Mouse (Mus musculus) left cerebral cortex, postnatal 4 days (tissue): ENCODE measurements at regions not wholly inside any gene's neighbourhood (a gene's known extent, or its start where the extent isn't known, plus 50 kb on each side); places are given as distances from the start of the nearest gene placed in this dataset.
A peak's percentile ranks its signal among the peaks of the same experiment; 100 is the strongest.

Experiments
- DNase-seq: peaks from one replicate; pipeline ENCODE4 v3.0.0-alpha.2; 2022
- intact Hi-C: fragments of 180-260 bp; cut with DNase I; formaldehyde crosslinking; loops from one replicate; pipeline ENCODE4 v1.15.1; 2025

DNA sequence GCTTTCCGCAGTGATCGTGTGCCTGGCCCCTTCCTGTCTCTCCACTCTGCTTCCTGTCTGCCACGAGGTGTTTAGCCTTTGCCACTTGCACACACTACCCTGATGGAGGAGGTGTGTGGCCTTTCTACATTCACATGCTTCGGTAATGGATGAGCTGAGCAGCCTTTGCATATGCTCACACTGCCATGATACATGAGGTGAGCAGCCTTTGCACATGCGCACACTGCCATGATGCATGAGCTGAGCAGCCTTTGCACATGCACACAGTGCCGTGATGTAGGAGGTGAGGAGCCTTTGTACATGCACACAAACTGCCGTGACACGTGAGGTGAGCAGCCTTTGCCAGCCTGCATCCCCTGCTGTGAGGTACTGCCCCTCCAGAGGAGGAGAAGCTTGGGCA, 58.3 kb downstream of the Erv3 start:
- intact Hi-C loops, result no loop called here
- no peak for DNase-seq

DNA sequence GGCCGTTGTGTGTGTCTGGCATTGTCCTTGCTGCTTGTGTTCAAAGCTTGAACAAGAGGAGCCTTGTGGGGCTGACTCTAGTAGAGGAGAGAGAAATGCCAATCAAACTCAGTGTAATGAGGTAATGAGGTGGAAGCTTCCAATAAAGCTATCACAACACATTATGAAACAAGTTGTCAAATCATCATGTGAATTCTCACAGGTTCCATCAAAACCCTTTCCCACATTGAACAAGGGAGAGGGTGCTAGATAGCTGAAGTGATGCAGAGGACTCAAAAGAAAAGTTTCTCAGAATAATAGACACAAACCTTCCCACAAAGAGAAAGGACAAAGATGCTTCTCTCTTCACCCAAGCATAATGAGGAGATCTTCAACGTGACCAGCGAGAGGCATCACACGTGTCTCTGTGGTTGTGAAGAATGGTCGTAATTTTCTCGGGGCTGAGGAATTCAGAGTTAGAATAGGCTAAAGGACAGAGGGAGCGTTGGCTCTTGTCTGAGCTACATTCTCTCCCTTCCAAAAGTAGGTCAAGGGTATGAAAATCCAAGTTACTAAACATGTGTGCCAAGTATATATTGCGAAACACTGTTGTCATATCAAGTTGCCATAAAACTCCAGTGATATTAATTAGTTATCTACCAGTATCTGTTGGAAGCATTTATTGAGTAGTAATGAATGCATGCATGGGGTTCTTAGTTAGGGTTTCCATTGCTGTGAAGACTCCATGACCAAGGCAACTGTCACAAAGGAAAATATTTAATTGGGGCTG, 59.2 kb downstream of the Erv3 start:
- no peak for DNase-seq
- intact Hi-C loops, result no loop called here

DNA sequence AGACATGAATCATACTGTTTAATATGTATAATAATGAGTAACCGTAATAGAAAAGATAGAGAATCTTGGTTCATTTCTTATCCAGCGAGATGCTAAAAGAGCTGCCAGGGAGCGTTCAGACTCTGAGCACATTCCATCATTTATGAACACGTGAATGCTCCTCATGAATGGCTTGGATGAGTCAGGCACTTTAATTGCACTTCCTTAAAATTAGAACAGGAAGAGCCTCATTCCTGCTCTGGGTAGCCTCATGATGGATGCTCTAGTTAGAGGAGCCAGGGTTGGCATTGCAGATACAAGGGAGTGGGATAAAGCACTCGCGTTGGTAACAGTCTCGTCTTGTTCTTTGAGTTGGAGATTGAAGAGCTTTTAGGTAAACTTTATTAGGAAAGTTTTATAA, 60.1 kb downstream of the Erv3 start:
- intact Hi-C loops, result no loop called here
- DNase-seq, result no peak

GRCm38 (mm10) chr2:131797001-131797693, 62.4 kb downstream of the Erv3 start:
- intact Hi-C loops, result no loop called here
- no peak for DNase-seq

DNA sequence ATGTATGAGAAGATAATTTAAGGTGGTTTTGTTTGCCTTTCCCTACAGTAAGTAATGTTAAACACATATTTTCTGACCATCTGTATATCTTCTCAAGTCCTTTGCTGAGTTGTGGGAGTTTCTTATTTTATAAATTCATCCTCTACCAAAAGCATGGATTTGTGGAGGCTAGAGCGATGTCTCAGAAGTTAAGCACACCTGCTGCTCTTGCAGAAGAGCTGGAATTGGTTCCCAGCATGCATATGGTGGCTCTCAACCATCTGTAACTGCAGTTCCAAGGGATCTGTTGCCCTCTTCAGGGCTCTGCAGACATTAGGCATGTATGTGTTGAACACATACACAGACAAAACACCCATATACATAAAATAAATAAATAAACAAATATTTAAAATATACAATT, 84.2 kb downstream of the Erv3 start:
- intact Hi-C loops, result no loop called here
- no peak for DNase-seq

- intact Hi-C loops, result no loop called here
- DNase-seq, result no peak
These were observed 85.9 kb downstream of the Erv3 start for GRCm38 (mm10) chr2:131773691-131774090.

DNA sequence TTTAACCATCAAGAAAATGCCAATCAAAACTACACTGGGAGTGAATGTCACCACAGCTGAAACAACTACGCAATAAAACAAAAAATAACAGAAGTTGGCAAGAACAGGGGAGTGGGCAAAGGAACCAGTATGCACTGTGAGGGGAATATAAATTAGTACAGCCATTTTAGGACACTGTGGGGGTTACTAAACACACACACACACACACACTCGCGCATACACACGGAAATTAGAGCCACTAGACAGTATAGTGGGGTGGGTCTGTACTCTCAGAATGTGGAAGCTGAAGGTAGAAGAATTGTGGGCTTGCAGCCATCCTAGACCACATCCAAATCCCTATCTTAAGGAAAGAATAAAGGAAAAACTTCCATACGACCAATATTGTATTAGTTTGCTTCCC, 87.4 kb downstream of the Erv3 start:
- DNase-seq, result no peak
- intact Hi-C loops, result no loop called here

GRCm38 (mm10) chr2:131770852-131771251, 88.7 kb downstream of the Erv3 start:
- intact Hi-C loops, result no loop called here
- DNase-seq, result peak; percentile 55

DNA sequence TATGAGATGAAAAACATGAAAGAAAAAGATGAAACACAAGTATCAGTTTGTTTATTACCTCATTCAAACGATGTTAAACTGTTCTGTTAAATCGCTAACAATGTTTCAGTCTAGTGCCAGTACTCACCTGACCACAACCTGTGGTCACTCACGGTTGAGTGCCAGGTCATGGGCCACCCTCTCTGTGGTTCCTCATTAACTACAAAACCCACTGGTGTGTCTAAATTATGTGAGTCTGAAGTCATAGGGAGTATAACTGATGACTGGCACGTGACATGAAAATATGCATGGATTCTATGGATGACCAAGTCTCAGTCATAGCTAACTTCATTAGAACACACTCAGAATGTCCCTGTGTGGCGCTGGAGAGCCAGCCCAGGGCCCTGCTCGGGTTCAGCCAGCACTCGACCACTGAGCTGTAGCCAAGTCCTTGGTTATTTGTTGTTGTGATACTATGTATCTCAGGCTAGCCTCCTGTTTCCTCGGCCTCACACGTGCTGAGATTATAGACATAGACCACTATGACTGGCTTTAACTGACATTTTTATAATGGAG, 89.8 kb downstream of the Erv3 start:
- intact Hi-C loops, result no loop called here

GRCm38 (mm10) chr2:131766500-131766899, 93.0 kb downstream of the Erv3 start:
- intact Hi-C loops, result no loop called here

More for the DNA sequence above, 89.8 kb downstream of the Erv3 start:
- DNase-seq, result no peak

DNA sequence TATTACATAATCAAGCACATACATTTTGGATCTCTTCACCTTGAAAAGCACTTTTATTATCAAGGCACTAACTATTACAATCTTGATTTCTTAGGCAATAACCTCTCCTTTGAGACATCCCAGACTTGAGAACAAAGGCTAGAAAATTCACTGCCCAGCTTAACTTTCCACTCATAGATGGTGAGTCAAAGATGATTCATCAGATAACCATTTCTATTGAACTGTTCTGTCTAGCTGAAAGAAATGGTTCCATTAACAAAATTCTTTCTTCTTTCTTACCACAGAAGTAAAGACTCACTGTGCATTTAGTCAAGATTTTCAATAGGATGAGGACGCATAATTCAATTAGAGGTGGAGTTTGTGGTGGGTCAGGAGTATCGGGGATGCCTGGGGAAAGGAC, 98.0 kb downstream of the Erv3 start:
- intact Hi-C loops, result no loop called here
- no peak for DNase-seq

More at GRCm38 (mm10) chr2:131766500-131766899, 93.0 kb downstream of the Erv3 start:
- DNase-seq, result no peak

GRCm38 (mm10) chr2:131757183-131757903, 102.2 kb downstream of the Erv3 start:
- DNase-seq, result no peak
- intact Hi-C loops, result no loop called here

DNA sequence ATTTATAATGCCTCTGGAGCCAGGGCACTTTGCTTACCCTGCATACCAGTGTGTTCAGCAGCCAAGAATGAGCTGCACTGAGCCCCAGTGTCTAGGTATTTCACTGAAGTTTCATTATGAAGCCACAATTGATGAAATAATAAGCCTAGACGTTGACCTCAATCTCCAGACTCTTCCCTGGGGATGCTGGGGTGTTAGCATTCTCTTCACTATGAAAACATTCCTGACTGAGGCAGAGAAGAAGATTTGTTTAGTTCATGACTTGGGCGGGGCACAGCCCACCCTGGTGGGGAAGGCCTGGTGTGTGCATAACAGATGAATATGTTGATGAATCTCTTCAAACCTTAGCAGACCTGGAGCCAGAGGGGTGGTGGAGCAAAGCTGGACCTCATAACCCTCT, 104.4 kb downstream of the Erv3 start:
- intact Hi-C loops, result no loop called here
- no peak for DNase-seq

GRCm38 (mm10) chr2:131753436-131753835, 106.1 kb downstream of the Erv3 start:
- intact Hi-C loops, result no loop called here
- DNase-seq, result no peak

DNA sequence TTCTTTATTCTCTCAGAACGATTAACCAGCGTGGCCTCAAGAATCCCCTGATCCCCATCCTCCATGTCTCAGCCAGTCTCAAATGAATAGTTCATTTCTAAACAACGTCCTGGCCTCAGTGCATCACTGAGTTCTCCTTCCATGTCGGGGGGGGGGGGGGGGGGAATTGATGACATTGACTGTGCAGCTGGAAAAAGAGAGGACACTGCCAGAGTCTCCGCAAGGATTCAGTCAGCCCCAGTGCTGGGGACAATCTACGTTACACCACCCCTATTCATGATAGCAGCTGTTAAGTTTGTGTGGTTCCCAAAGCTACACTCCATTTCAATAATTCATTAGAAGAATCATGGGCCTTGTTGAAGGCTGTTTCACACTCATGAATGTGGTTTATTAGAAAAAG, 108.9 kb downstream of the Erv3 start:
- DNase-seq, result no peak
- intact Hi-C loops, result no loop called here

- intact Hi-C loops, result no loop called here
- DNase-seq, result no peak
These were observed 109.3 kb downstream of the Erv3 start for GRCm38 (mm10) chr2:131750206-131750605.

GRCm38 (mm10) chr2:131749746-131750145, 109.8 kb downstream of the Erv3 start:
- DNase-seq, result no peak
- intact Hi-C loops, result no loop called here

GRCm38 (mm10) chr2:131748791-131749190, 110.8 kb downstream of the Erv3 start:
- intact Hi-C loops, result no loop called here
- no peak for DNase-seq

DNA sequence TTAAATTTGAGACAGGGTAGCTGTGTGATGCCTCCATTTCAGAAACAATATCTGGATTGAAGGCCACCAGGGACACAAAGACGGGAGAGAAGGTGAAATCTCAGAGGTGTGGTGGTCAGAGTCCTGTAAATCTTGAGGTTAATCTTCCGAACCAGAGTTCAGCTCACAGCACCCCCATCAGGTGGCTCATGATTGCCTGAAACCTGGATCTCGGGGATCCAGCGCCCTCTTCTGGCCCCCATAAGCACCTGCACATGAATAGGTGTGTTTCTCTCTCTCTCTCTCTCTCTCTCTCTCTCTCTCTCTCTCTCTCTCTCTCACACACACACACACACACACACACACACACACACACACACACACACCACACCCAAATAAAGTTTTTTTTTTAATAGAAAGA, 111.8 kb downstream of the Erv3 start:
- no peak for DNase-seq
- intact Hi-C loops, result no loop called here

- DNase-seq, result no peak
- intact Hi-C loops, result no loop called here
These were observed 114.1 kb downstream of the Erv3 start for GRCm38 (mm10) chr2:131745381-131745895.

DNA sequence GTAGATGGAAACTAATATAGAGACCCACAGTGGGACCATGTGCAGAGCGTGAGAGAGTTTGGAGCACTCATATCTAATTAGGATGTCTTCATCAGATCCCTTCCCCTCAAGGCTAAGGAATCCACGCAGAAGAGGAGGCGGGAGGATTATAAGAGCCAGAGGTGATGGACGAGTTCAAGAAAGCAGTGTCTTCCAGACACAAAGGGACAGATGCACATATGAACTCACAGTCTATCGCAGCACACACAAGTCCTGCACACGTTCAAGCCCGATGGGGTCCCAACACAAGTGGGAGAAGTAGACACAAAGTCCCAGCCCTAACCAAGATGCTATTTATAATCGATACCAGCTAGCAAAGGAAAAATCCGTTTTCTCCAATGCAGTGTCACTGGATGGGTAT, 114.6 kb downstream of the Erv3 start:
- DNase-seq, result no peak
- intact Hi-C loops, result no loop called here
